Mouse (Mus musculus) testis, postnatal 10 days (tissue): ENCODE measurements around the gene Cgn.
"Not testable (repeated sequence)": the region's sequence is repeated elsewhere in the genome, so short reads cannot be mapped to it uniquely, and the experiment has no call there.

Experiments
- DNase-seq: peaks from one replicate; pipeline ENCODE4 v3.0.0; 2021; ENCODE audit warnings: low spot score

The Cgn gene

GRCm38 (mm10) chr3:94789516-94789915, 3.2 kb upstream of the Cgn start:
- peak; percentile 61 for DNase-seq

GRCm38 (mm10) chr3:94789071-94789470, 2.8 kb upstream of the Cgn start:
- DNase-seq, result no peak

DNA sequence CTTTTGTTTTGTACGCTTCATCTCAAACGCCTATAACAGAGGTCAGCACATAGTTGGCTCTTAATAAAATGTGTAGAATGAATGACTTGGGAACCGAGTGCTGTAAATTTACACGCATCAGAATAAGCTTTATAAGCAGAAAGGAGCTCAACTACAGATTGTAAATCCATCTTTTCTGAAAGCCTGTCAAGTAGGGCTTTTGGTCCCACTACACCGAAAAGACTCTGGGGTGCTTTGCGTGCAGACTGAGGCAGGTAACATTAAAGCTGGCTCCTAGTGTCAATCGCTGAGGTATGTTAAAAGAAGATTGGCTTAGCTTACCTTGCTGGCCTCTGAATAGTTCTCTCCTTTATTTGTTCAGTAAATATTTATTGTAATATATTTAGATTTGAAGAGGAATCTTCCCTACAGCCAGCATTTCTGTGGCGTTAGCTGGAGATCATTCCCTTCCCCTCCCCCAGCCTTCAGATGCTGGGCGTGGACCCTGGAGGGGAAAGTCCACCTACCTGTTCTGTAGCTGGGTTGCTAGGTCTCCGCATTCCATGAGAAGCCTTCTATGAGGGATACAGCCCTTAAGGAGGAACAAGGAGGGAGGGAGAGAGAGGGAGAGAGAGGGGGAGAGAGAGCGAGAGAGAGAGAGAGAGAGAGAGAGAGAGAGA, 959 bp upstream of the Cgn start:
- no peak for DNase-seq

DNA sequence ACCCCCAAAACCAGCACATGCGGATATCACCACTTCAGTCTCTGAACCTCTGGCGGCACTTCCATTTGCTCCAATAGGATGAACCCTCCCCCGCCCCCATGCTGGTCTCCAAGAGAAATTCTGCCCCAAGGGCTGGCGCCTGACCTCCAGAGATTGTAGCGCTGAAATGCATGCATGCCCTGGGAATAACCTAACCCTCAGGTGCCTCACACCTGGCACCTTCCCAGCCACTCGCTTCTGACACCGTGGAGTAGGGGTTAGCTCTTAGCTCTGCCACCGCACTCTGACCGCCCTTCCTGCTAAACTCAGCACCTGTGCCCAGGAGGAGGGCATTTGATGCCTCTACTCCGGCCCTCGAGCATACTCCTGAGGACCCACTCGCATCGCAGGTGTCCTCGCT, 334 bp downstream of the Cgn start:
- DNase-seq, result peak; percentile 70

- DNase-seq, result peak; percentile 70
Measured at GRCm38 (mm10) chr3:94784171-94784701, 2.1 kb downstream of the Cgn start.

DNA sequence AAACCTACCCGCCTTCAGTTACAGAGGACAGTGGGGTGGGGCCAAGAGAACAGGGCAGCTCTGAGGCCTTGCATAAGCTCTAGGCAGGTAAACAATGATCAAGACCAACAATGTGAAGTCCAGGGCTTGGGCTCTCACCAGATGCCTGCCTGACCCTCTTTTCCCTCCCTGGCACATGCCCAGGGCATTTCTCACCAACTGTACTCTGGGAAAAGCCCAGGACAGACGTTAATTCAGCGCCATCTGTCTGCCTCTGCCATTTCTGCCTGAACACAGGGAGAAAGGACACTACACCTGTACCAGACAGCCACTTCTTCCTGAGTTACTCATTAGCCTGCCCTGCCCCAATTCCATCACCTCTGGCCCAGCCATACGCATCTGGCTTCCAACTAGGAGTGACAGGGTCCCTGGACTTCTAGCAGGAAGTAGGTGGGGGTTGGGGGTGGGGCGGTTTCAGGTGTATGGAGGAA, 2.8 kb downstream of the Cgn start:
- DNase-seq, result no peak

DNA sequence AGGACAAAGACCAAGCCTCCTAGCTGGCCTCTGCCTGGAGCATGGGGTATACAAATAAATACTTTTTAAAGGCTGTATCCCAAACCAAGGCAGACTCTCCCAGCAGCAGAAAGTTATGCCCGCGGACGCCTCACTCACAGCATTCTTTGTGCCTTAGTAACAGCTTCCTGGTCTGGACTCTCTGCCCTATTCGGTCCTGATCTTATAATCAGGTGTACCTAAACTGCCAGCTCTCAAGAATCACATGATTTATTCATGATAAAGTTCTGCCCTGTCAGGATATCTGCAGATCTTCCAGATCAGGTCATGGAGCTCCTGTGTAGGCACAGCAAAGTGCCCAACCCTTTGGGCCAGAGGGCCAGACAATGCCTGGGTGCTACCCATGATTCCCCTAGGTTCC, 3.4 kb downstream of the Cgn start:
- no peak for DNase-seq

GRCm38 (mm10) chr3:94781356-94781755, 4.9 kb downstream of the Cgn start:
- DNase-seq, result no peak

DNA sequence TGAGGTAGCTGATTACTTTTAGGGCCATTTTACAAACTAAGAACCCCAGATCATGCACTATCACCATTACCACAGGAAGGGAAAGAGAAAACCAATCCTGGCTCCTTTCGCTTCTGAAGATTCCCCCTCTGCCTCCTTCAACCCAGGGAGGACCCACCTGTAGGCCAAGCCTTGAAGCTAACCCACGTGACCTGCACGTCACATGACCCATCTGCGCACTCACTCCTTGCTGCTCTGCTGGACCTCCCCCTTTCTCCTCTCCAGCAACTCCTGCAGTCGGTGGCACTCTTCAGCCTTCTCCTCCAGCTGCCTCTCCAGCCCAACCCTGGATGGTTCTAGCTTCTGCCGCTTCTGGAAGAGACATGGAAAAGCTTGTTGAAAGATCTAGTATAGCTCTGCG, 10.4 kb downstream of the Cgn start:
- no peak for DNase-seq

- no peak for DNase-seq
Measured at GRCm38 (mm10) chr3:94774039-94774438, 12.3 kb downstream of the Cgn start.

DNA sequence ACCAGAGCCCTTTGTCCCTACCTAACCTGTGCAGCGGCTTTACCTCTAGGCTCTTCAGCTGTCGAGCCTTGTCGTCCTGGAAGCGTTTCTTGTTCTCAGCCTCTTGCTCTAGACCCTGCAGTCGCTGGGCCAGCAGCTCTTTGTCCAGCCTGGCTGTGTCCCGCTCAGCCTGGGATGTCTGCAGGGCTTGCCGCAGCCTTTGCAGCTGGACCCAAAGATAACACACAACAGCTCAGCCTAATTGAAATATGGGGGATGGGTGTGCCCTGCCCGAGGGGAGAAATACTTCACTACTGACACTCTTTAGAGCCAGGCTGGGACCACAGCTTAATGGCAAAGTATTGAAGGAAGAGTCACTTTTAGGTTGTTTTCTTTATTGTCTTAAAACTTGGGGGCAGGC, 20.8 kb downstream of the Cgn start:
- not testable (repeated sequence) for DNase-seq

DNA sequence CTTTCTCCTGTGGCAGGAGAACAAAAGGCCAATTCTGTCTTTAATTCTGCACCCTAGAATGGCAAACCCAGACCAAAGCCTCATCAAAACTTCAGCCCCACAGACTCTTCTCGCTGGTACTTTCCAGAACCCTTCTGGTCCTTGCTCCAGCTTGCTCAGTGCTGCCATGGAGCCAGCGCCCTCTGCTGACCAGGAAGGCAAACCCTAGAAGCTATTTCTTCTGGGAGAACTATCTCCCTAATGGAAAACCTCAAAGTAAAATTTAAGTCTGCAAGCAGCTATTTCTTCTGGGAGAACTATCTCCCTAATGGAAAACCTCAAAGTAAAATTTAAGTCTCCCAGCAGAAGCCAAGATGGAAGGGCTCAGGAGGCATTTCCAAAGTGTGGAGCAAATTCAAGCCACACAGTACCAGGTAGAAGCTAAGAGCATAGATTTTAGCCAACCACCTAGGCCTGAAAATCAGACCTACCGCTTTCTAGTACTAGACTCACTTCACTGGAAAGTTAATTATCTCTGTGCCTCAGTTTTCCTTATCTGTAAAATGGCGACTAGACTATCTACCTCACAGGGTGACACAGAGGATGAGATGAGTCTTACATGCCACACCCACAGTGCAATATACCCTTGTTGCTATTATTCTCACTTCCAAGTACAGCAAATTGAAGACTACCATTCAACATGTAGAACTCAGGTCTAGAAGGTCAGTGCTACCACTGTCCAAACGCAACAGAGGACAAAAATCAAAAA, 21.6 kb downstream of the Cgn start:
- DNase-seq, result not testable (repeated sequence)

GRCm38 (mm10) chr3:94758427-94758826, 27.9 kb downstream of the Cgn start:
- DNase-seq, result not testable (repeated sequence)

GRCm38 (mm10) chr3:94758056-94758409, 28.3 kb downstream of the Cgn start:
- not testable (repeated sequence) for DNase-seq

DNA sequence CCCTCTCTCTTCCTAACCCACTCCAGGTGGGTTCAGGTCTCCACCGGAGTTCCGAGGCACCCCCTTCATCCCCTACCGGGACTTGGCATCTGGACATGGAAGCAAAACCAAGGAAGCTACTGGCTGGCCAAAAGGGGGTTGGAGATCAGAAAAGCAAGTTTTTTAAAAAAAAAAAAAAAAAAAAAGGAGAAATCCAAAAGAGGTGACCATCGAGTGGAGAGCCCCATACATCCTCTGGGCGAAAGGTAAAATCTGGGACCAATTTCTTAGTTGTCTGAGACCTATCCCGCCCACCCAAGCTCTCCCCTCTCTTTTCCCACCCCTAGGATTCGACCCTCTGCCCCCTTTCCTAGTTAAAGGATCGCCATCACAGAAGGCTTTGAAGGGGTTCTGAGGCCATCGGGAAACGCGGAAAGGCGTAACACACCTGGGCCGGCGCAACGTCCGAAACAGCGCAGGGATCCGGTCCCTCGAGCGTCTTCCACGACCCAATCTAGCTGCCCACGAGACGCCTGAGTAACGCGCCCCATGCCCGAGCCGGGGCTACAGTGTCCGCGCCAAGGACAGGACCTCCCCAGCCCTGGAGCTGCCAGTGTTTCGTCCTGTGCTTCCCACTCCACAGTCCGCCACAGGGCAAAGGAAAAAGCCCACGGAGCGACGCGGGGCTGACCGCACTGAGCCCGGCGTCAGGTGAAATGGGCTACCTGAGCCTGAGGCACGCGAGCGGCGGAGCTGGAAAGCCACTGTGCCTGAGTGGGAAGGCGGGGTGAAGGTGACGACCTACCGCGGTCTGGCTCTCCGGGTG, 28.8 kb downstream of the Cgn start:
- DNase-seq, result not testable (repeated sequence)

GRCm38 (mm10) chr3:94745691-94746090, 40.6 kb downstream of the Cgn start:
- no peak for DNase-seq

- DNase-seq, result not testable (repeated sequence)
Measured at GRCm38 (mm10) chr3:94723637-94724036, 62.7 kb downstream of the Cgn start.

GRCm38 (mm10) chr3:94718253-94718652, 68.0 kb downstream of the Cgn start:
- DNase-seq, result not testable (repeated sequence)

DNA sequence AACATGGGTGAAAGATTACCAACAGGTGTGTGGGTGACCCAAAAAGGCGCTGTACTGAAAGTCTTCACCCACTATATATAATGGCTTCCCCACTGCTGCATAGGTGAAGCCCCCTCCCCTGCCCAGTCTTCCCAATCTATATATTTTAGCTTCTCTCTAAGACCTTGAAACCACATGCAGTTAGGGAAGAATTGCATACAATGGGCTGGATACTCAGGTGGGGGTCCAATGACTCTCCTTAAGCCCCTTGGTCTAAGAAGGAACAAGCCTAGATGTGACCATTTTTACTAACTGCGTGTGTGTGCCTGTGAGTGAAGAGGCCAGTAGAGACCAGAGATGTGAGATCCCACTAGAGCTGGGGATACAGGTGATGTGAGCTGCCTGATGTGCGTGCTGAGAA, 72.9 kb downstream of the Cgn start:
- not testable (repeated sequence) for DNase-seq

DNA sequence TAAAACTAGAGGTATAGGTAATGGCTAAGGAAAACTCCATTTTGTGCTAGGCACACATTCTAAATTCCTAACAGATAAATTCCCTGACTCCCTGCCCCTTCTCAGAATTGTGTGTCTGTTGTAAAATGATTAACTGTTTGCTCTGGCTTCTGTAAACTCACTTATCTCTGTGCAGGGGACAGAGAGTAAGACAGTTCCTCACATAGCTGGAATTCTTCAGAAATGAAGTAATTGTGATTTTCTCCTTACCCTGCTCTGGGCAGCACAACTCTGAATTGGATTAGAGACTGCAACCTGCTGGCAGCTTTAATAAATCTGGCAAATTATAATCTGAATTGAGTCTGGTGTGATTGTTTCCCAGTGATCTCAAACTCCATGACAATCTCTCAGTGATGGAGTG, 75.7 kb downstream of the Cgn start:
- not testable (repeated sequence) for DNase-seq
